Mouse (Mus musculus) liver, embryonic 16.5 days (tissue): Measurements from ENCODE around the gene Ghitm. TPM values are rescaled to one million over a fixed set of nuclear protein-coding genes. Genes with fewer than 3 reads are reported as not detected.

ENCODE experiments used
- ATAC-seq: fragments of 200-750 bp; cut with Nextera tagmentation; 2 replicates; pipeline ENCODE4 v1.8.0; 2017; ENCODE audit warnings: low read depth, mild to moderate bottlenecking, moderate number of reproducible peaks, moderate library complexity
- H3K27ac ChIP-seq: fragments of 300-500 bp; sonication (generic); 2 replicates; pipeline ENCODE4 v1.5.1; 2014; ENCODE audit warnings: mild to moderate bottlenecking, low read length
- H3K27me3 ChIP-seq: fragments of 300-500 bp; sonication (generic); 2 replicates; pipeline ENCODE4 v1.6.1; 2014; ENCODE audit warnings: low read depth, low read length, mixed read lengths; ENCODE audit not compliant: control insufficient read depth, insufficient read depth
- H3K36me3 ChIP-seq: fragments of 300-500 bp; sonication (generic); 2 replicates; pipeline ENCODE4 v1.6.1; 2014; ENCODE audit warnings: mild to moderate bottlenecking; ENCODE audit not compliant: control insufficient read depth, insufficient read depth
- H3K4me1 ChIP-seq: fragments of 300-500 bp; sonication (generic); 2 replicates; pipeline ENCODE4 v1.6.1; 2014; ENCODE audit warnings: low read depth, low read length, mixed read lengths; ENCODE audit not compliant: control insufficient read depth
- H3K4me2 ChIP-seq: fragments of 300-500 bp; sonication (generic); 2 replicates; pipeline ENCODE4 v1.6.1; 2014; ENCODE audit warnings: low read depth, low read length, mixed read lengths
- H3K4me3 ChIP-seq: fragments of 300-500 bp; sonication (generic); 2 replicates; pipeline ENCODE4 v1.5.1; 2014; ENCODE audit warnings: low read depth, mild to moderate bottlenecking, low read length
- H3K9ac ChIP-seq: fragments of 300-500 bp; sonication (generic); 2 replicates; pipeline ENCODE4 v1.6.1; 2014; ENCODE audit warnings: low read depth, low read length
- H3K9me3 ChIP-seq: fragments of 300-500 bp; sonication (generic); replicated peaks from 2 replicates; pipeline ENCODE4 v1.6.1; 2016; ENCODE audit warnings: low read length; ENCODE audit not compliant: control insufficient read depth
- WGBS: fragments of 180-500 bp; shearing (Covaris S2); extraction: QIAGEN DNeasy Blood & Tissue Kit; methylation state at CpG from one replicate; pipeline ENCODE4 v1.1.7; 2014; ENCODE audit not compliant: insufficient replicate concordance; 5-methylcytosine and 5-hydroxymethylcytosine counted together
- polyA plus RNA-seq: library from polyadenylated mRNA; unstranded; fragments of >200 nt; fragmentation: Nextera tagmentation; extraction: Ambion mirVana; gene quantifications from 2 replicates; pipeline ENCODE4 v1.2.1, GENCODE M21; 2015

Gene Ghitm
- polyA plus RNA-seq, 1 experiment from 2014 or later = 252 TPM

DNA sequence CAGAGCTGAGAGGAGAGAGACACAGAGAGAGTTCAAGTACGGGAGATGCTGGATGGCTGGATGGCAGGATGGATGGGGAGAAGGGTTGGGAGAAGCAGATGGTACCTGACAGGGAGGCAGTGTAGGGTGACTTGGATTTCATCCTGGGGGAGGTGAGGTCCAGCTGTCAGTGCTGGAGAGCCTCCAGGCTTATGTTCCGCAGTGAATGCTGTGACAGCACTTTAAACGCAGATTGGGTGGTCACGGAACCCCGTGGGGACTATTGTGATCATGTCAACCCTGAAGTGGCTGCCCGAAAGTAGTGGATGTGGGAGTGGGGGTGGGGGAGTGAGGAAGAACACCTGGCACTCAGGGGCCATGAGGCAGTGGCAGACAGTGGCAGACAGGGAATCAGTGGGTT lies 40.6 kb downstream of the Ghitm start:
- no peak for ATAC-seq
- peaks cover 19% of the 10 kb centered on the region for H3K27me3 ChIP-seq

GRCm38 (mm10) chr14:37083755-37084154 lies 51.3 kb downstream of the Ghitm start:
- Histone ChIP-seq H3K27ac (no peak overlapping the region), H3K36me3 (no peaks in the 10 kb centered on the region), H3K4me3 (no peak overlapping the region), H3K4me1 (no peaks in the 10 kb centered on the region), H3K4me2 (no peak overlapping the region), H3K9me3 (no peaks in the 10 kb centered on the region), H3K9ac (no peak overlapping the region), H3K27me3 (no peaks in the 10 kb centered on the region)
- 26% methylated on average over 4 of the region's 4 CpGs for WGBS
- no peak for ATAC-seq

More for the DNA sequence above, 40.6 kb downstream of the Ghitm start:
- H3K4me3 ChIP-seq = no peak overlapping the region
- 54% methylated on average over 6 of the region's 6 CpGs for WGBS
- no peak overlapping the region for H3K9ac ChIP-seq
- no peak overlapping the region for H3K27ac ChIP-seq
- H3K9me3 ChIP-seq = no peaks in the 10 kb centered on the region
- no peaks in the 10 kb centered on the region for H3K4me1 ChIP-seq
- H3K4me2 ChIP-seq = no peak overlapping the region
- no peaks in the 10 kb centered on the region for H3K36me3 ChIP-seq

DNA sequence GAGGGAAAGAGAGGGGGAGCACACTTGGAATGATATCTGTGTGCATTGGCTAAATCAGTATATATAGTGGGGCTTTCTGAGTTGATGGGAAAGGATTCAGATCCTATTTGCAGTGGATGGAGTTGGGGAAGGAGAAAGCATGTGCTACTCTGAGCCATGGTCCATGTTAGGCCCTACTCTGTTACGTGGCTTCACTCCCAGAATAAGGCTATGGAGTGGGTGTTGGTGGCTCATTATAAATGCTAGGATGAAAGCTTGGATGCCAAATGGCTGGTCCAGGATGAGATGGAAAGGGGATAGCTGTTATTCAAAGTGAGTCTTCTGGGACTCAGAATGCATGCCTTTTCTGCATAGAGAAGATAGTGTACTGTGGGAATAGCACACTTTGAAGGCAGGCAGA lies 54.3 kb downstream of the Ghitm start:
- Histone ChIP-seq H3K4me2 (no peak overlapping the region), H3K27me3 (no peaks in the 10 kb centered on the region), H3K36me3 (no peaks in the 10 kb centered on the region), H3K4me1 (no peaks in the 10 kb centered on the region), H3K27ac (no peak overlapping the region), H3K4me3 (no peak overlapping the region), H3K9ac (no peak overlapping the region), H3K9me3 (no peaks in the 10 kb centered on the region)
- 41% methylated on average over 1 of the region's 1 CpGs for WGBS
- no peak for ATAC-seq

Other genes with a start within 250 kb of the Ghitm start
- gene Ccser2, start 166.5 kb downstream of the Ghitm start, polyA plus RNA-seq = 6.7 and 7.0 TPM in 2 replicates
- gene Rgr, start 86.3 kb downstream of the Ghitm start, polyA plus RNA-seq = not detected in 2 replicates
- gene Lrit1, start 80.4 kb downstream of the Ghitm start, polyA plus RNA-seq = not detected in 2 replicates
- gene Lrit2, start 67.3 kb downstream of the Ghitm start, polyA plus RNA-seq = not detected in 2 replicates
- not detected in 2 replicates for gene Cdhr1, start 36.9 kb downstream of the Ghitm start, polyA plus RNA-seq
- gene 2610528A11Rik, start 21.2 kb downstream of the Ghitm start, polyA plus RNA-seq = 0.18 and 0.41 TPM in 2 replicates